Mouse (Mus musculus) midbrain, embryonic 12.5 days (tissue): ENCODE results near the gene Dffa. TPM values are rescaled to one million over a fixed set of nuclear protein-coding genes. Genes with fewer than 3 reads are reported as not detected.

Source experiments
- ATAC-seq: fragments of 200-750 bp; cut with Nextera tagmentation; 2 replicates; pipeline ENCODE4 v1.8.0; 2017; ENCODE audit warnings: low read depth, moderate TSS enrichment, moderate library complexity; ENCODE audit not compliant: low FRiP score
- H3K27ac ChIP-seq: fragments of 300-500 bp; sonication (generic); replicated peaks from 2 replicates; pipeline ENCODE4 v1.5.1; 2016; ENCODE audit warnings: mild to moderate bottlenecking
- H3K27me3 ChIP-seq: fragments of 300-500 bp; sonication (generic); 2 replicates; pipeline ENCODE4 v1.6.1; 2016; ENCODE audit warnings: mild to moderate bottlenecking
- H3K36me3 ChIP-seq: fragments of 300-500 bp; sonication (generic); 2 replicates; pipeline ENCODE4 v1.6.1; 2016
- H3K4me1 ChIP-seq: fragments of 300-500 bp; sonication (generic); 2 replicates; pipeline ENCODE4 v1.6.1; 2016
- H3K4me2 ChIP-seq: fragments of 300-500 bp; sonication (generic); replicated peaks from 2 replicates; pipeline ENCODE4 v1.6.1; 2016; ENCODE audit warnings: mild to moderate bottlenecking, moderate library complexity
- H3K4me3 ChIP-seq: fragments of 300-500 bp; sonication (generic); 2 replicates; pipeline ENCODE4 v1.5.1; 2016; ENCODE audit warnings: mild to moderate bottlenecking
- H3K9ac ChIP-seq: fragments of 300-500 bp; sonication (generic); replicated peaks from 2 replicates; pipeline ENCODE4 v1.6.1; 2016; ENCODE audit warnings: mild to moderate bottlenecking, moderate library complexity
- H3K9me3 ChIP-seq: fragments of 300-500 bp; sonication (generic); 2 replicates; pipeline ENCODE4 v1.6.1; 2016; ENCODE audit warnings: mild to moderate bottlenecking
- WGBS: fragments of 180-500 bp; shearing (Covaris S2); methylation state at CpG from one replicate; pipeline ENCODE4 v1.1.7; 2016; 5-methylcytosine and 5-hydroxymethylcytosine counted together
- polyA plus RNA-seq: library from polyadenylated mRNA; unstranded; fragments of >200 nt; fragmentation: Nextera tagmentation; extraction: Ambion mirVana; gene quantifications from 2 replicates; pipeline ENCODE4 v1.2.1, GENCODE M21; 2016

Dffa gene
- polyA plus RNA-seq, result 25.3 and 26.4 TPM in 2 replicates

DNA sequence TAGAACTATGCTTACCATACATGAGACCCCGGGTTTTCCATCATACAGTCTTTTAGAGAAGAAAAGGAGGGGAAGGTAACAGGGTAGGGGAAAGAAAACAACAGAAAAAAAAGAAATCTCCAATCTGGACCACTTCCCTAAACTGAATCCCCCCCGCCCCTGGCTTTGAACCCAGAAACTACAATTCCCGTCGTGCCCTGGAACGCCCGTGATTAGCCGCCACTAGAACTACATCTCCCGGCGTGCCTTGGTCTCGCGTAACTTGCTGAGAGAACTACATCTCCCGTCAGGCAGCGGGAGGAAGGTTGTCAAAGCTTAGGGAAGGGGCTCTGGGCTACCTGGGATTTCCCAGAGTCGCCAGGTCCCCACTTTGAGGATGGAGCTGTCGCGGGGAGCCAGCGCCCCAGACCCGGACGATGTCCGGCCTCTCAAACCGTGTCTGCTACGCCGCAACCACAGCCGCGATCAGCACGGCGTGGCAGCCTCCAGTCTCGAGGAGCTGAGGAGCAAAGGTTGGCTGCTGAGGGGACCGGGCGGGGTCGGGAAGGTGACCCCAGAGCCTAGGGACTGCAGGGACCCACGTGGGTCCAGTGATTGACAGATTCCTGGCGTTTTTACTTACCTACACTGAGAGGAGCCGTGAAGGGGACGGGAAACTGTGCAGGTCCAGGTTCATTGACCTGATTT, at the start of gene Dffa:
Dffa (plus strand) TSS at position 272 of the 687 bp plus-strand sequence.
- no peaks in the 10 kb centered on the region for H3K9me3 ChIP-seq
- under 1% methylated on average over 35 of the region's 35 CpGs for WGBS
- peak within 1 kb of the TSS; percentile 87 for H3K4me2 ChIP-seq
- H3K4me1 ChIP-seq, result peaks cover 15% of the 10 kb centered on the region
- peak within 1 kb of the TSS; percentile 82 for H3K4me3 ChIP-seq
- peaks cover 16% of the 10 kb centered on the region for H3K36me3 ChIP-seq
- no peaks in the 10 kb centered on the region for H3K27me3 ChIP-seq
- no peak within 1 kb of the TSS for H3K27ac ChIP-seq
- peak; percentile 88 for ATAC-seq
- H3K9ac ChIP-seq, result peak within 1 kb of the TSS; percentile 84

DNA sequence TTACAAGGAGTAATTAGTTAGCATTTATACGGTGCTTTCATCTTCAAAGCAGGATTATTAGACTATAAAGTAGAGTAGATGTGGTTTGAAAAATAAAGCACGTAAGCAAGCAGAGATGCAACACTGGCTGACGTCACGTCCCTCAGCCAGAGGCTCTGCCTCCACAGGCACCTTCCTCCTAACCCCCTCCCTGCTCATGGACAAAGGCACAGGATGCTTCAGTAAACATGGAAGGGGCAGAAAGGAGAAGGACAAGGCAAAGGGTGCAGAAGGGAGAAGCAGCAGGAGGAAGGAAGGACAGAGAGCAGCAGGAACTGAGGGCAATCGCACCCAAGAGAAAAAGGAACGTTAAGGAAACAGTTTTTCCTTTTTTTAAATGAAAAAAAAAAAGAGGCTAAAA, 48.1 kb upstream of the Dffa start:
- Histone ChIP-seq H3K27ac (no peak overlapping the region), H3K4me3 (no peak overlapping the region), H3K4me2 (no peak overlapping the region), H3K9me3 (no peaks in the 10 kb centered on the region), H3K4me1 (peaks cover 33% of the 10 kb centered on the region), H3K36me3 (no peaks in the 10 kb centered on the region), H3K9ac (no peak overlapping the region), H3K27me3 (peaks cover 31% of the 10 kb centered on the region)
- ATAC-seq, result no peak
- 48% methylated on average over 6 of the region's 6 CpGs for WGBS

DNA sequence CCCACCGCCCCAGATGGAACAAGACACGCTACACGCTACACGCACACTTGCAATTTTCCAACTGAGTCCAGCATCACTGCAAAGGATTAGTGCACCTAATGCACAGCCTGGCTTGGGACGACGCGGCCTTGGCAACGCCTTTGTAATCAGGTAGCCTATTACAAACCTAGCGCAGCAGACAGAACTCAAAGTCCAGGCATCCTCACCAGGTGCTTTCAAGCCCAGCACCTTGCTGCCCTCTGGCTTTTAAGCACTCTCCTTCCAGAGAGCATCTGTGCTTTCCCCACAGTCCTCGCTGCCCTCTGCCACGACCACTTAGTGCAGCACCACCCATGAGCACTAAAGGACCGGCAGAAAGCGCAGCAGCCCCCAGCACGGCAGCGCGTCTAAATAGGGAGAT, 47.0 kb upstream of the Dffa start:
- Histone ChIP-seq H3K4me2 (no peak overlapping the region), H3K27me3 (peaks cover 20% of the 10 kb centered on the region), H3K9me3 (no peaks in the 10 kb centered on the region), H3K4me1 (peaks cover 42% of the 10 kb centered on the region), H3K4me3 (no peak overlapping the region), H3K9ac (no peak overlapping the region), H3K27ac (no peak overlapping the region), H3K36me3 (no peaks in the 10 kb centered on the region)
- ATAC-seq, result no peak
- 74% methylated on average over 16 of the region's 16 CpGs for WGBS

DNA sequence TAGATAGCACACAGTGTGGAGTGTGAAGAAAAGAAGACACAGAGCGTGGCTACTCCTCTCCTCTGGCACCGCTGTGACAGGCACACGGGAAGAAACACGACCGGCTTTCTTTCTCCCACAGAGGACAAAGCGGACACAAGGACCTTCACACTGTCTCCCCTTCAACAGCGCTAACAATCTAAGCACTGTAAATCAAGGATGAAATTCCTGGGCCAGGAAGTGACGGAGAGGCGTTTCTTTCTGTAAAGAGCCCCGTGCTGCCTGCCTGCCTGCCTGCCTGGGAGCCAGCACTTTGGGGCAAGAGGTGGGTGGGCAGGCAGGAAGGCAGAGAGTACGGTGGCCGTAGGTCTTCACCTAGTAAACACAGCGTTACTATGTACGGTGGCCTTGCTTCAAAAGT, 46.5 kb upstream of the Dffa start:
- 64% methylated on average over 14 of the region's 14 CpGs for WGBS
- peaks cover 20% of the 10 kb centered on the region for H3K27me3 ChIP-seq
- H3K4me3 ChIP-seq, result no peak overlapping the region
- no peak overlapping the region for H3K27ac ChIP-seq
- H3K9me3 ChIP-seq, result no peaks in the 10 kb centered on the region
- no peak overlapping the region for H3K9ac ChIP-seq
- no peak overlapping the region for H3K4me2 ChIP-seq
- ATAC-seq, result no peak
- H3K36me3 ChIP-seq, result no peaks in the 10 kb centered on the region
- peaks cover 47% of the 10 kb centered on the region for H3K4me1 ChIP-seq

DNA sequence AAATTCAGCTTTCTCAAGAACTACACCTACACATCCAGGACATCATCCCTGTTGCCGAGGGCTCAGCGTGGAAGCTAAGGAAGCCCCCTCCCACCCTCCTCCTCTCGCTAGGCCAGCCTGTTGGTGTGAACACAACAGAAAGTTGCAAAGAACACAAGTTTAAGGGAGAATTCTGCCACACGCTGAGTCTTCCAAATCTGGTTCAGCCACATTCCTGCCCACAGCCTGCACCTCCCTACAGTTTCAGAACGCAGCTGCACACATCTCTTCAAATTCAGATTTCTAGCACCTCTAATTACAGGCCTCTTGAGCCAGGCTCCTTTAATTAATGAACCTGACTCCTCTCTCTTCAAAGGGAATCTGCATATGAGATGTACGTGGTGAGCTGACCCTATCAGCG, 45.6 kb upstream of the Dffa start:
- Histone ChIP-seq H3K27ac (no peak overlapping the region), H3K36me3 (no peaks in the 10 kb centered on the region), H3K4me3 (no peak overlapping the region), H3K9me3 (no peaks in the 10 kb centered on the region), H3K4me2 (no peak overlapping the region), H3K27me3 (peaks cover 13% of the 10 kb centered on the region), H3K9ac (no peak overlapping the region), H3K4me1 (peaks cover 53% of the 10 kb centered on the region)
- ATAC-seq, result no peak
- 48% methylated on average over 7 of the region's 7 CpGs for WGBS

DNA sequence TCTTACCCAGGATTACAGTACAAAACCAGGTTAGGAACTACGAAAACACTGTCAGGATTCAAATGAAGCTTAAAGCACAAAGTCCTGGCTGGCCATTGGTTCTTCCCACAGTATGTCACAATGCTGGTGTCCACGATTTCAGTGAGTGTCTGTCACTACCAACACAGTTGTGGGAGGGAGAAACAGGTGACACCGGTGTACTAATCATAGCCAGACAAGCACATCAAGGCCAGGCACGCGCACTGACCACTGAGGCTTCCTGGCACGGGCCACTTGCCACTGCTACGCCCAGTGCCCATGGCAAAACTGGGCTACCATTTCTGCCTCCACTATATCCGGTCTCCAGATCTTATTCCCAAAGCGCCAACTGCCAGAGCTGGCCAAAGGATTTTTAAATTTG, 44.2 kb upstream of the Dffa start:
- peaks cover 11% of the 10 kb centered on the region for H3K27me3 ChIP-seq
- no peak overlapping the region for H3K9ac ChIP-seq
- peaks cover 53% of the 10 kb centered on the region for H3K4me1 ChIP-seq
- H3K4me2 ChIP-seq, result no peak overlapping the region
- no peak overlapping the region for H3K4me3 ChIP-seq
- WGBS, result 94% methylated on average over 9 of the region's 9 CpGs
- H3K36me3 ChIP-seq, result no peaks in the 10 kb centered on the region
- no peak for ATAC-seq
- H3K27ac ChIP-seq, result no peak overlapping the region
- H3K9me3 ChIP-seq, result no peaks in the 10 kb centered on the region

DNA sequence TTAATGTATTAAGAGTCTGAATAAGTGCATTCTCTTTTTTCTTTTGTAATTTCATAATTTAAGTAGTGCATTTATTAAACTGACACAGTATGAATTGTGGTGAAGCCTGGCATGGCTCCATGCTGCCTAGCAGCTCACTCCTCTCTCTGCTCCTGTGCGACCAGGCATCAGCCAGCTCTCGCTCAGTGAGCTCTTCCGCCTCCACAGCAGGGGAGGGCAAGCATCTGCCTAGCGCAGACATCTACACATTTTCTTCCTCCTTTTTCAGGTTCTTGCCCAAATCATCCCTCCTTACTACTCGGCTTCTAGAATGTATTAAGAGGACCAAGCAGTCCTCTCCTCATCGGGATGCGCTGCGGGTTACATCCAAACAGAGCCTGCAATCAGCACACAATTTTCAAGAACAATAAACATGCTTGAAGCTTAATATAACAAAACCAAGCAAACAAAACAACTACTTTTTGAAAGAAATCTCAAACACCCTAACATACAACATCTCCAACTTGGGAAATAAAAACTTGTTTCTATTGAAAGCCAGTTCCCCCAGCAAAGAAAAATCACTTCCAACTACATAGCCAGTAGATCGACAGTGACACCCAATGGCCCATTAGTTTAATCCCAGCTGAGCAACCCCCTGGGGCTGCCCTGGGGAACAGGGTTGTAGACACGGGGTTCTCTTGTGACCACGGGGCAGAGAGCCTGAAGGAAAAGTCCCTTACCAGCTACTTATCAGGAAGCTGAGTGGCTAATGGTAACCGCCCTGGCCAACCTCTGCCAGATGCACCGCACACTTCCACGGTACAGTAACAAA, 43.1 kb upstream of the Dffa start:
- Histone ChIP-seq H3K27ac (no peak overlapping the region), H3K9ac (no peak overlapping the region), H3K9me3 (no peaks in the 10 kb centered on the region), H3K36me3 (no peaks in the 10 kb centered on the region), H3K4me1 (peaks cover 53% of the 10 kb centered on the region), H3K4me3 (no peak overlapping the region), H3K27me3 (peaks cover 4% of the 10 kb centered on the region; the same call in 1 of the 2 replicates), H3K4me2 (no peak overlapping the region)
- 38% methylated on average over 14 of the region's 14 CpGs for WGBS
- no peak for ATAC-seq

DNA sequence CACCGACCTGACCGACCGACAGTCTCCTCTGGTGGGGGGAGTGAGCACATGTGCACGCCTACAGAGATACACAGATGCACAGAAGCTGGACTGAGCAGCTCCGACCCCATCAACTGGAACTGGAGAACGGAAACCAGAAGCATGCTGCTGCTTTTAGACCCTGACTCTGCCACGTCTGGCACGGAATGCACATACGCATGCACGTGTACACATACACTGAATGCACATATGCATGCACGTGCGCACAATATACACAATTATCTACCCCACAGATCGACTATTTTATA, 42.6 kb upstream of the Dffa start:
- H3K27ac ChIP-seq, result no peak overlapping the region
- 74% methylated on average over 13 of the region's 13 CpGs for WGBS
- no peak for ATAC-seq

DNA sequence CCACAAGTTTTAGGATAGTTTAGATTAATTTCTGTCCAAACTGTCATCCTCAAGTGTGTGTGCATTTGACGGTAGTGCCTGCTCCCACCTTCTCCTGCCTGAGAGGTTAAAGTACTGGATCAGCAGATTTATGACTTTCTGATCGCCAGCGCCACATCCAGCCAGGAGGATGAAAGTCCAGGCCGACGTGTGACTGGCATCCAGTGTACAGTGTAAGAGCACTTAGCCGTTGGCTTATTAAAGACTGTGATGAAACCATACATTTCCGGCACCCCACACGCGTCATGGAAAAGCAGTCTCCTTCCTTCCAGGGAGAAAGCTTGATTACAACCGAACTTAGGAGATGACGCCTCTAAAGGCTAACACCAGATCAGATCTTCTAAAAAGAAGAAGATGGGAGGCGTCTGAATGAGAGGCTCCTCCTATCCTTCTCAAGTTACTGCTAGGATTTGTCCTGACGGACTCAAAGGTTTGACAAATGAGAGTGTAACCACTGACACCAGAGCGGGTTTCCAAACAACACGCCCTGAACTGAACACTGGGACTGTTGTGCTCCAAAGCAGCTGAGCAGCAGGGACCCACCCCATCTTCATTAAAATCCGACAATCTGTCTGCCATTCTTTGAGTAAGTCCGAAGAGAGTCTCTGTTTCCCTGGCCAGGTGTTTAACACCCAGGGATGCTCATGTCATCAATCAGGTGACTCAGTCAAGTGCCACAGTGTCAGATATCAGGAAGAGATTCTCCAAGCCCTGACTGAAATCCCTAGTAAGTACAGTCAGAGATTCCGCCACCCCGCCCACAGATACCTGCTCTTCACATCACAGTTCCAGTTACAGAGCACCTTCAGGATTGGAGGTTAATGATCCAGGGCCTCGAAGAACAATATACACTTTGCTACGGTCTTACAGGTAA, 41.3 kb upstream of the Dffa start:
- Histone ChIP-seq H3K9ac (no peak overlapping the region), H3K27ac (no peak overlapping the region), H3K27me3 (peaks cover 4% of the 10 kb centered on the region; the same call in 1 of the 2 replicates), H3K9me3 (no peaks in the 10 kb centered on the region), H3K36me3 (no peaks in the 10 kb centered on the region), H3K4me3 (no peak overlapping the region), H3K4me2 (no peak overlapping the region), H3K4me1 (peaks cover 38% of the 10 kb centered on the region)
- ATAC-seq, result no peak
- 69% methylated on average over 21 of the region's 21 CpGs for WGBS

More for the DNA sequence above, 42.6 kb upstream of the Dffa start:
- Histone ChIP-seq H3K4me3 (no peak overlapping the region), H3K9me3 (no peaks in the 10 kb centered on the region), H3K9ac (no peak overlapping the region), H3K36me3 (no peaks in the 10 kb centered on the region), H3K4me1 (peaks cover 51% of the 10 kb centered on the region), H3K27me3 (peaks cover 4% of the 10 kb centered on the region; the same call in 1 of the 2 replicates), H3K4me2 (no peak overlapping the region)

DNA sequence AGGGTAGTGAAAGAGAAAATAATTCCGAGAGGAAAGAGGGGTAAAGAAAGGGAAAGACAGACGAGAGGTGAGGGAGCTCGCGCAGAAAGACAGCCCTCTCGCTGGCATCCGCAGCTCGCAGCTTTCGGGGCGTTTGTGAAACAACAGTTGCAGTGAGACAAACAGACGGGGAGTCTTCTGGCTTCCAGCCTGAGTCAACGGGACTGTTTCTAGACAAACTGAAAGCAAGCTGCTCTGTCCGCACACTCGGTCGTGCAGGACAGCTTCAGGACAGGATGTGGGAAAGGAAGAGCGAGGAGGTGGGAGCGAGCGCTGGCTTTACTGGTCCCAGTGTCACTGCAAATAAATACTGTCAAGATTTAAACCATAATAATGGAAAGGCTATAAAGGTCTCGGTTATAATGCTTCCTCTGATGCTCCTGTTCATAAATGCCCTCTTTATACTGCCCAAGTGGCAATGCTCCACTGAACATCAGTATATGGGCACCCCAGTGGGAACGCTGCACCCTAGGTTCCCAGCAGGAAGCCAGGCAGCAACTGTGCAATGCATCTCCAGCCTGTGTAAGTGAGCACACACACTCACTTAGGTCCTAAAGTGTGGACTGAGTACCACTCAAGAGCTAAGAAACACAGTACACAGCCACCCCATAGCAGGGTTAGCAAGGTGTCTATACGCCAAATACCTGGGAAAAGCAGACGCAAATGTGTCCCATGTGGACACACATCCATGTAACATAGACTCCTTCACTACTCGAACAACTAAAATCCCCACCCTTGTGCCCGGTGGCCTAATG, 39.7 kb upstream of the Dffa start:
- Histone ChIP-seq H3K36me3 (no peaks in the 10 kb centered on the region), H3K4me3 (no peak overlapping the region), H3K9me3 (no peaks in the 10 kb centered on the region), H3K27me3 (no peaks in the 10 kb centered on the region), H3K9ac (no peak overlapping the region), H3K27ac (no peak overlapping the region), H3K4me1 (peaks cover 23% of the 10 kb centered on the region), H3K4me2 (no peak overlapping the region)
- 88% methylated on average over 23 of the region's 23 CpGs for WGBS
- no peak for ATAC-seq
